Mouse (Mus musculus) leukemia stem cell, adult 10-12 weeks (primary cell): Measurements from ENCODE around the gene Dcaf12l2. TPM values are rescaled to one million over a fixed set of nuclear protein-coding genes. Genes with fewer than 3 reads are reported as not detected.

ENCODE experiments used
- polyA plus RNA-seq: library from polyadenylated mRNA; stranded (reverse); fragments of >175 nt; gene quantifications from 2 replicates; pipeline ENCODE4 v1.2.3, GENCODE M21; 2012; ENCODE audit warnings: low replicate concordance

Gene Dcaf12l2
- polyA plus RNA-seq = 0.11 TPM in 1 of 2 replicates, not detected in the other

DNA sequence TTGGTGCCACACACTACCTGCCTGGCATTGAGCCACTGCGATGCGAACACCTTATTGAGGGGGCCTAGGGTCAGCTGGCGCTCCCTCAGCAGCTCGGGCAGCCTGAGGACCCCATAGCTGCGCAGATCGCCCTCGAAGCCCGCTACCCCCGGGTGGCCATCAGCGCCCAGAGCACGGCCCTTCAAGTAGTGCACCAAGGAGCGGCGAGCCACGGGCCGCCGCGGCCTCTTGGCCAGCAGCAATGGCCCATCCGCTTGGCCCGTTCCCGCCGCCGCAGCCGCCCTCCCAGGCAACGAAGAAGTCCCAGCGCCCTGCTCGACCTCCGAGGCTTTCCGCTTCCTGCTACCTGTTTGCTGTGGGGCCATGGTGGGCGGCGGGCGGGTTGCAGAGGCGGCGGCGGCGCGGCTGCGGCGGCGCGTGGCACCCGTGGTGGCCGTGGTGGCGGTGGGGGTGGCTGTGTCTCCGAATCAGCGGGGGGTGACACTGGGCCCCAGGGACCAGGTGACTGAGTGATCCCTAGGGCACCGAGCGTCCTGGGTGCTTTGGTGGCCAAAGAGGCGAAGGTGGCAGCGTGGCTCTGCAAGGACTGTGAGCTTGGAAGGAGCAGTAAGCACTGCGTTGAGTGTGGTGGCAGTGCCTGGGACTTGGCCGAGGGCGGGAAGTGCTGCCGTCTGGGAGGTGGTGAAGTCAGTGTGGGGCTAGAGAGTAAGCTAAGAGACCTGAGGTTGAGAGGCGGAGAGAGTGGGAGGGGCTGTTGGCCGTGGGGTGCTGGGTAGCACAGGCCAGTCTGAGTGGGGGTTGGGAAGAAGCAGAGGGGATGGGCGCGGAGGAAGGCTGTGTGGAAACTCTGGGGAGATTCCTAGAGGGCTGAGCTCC is at the start of gene Dcaf12l2:
TSS of gene Dcaf12l2 (minus strand) at position 697 of the 876 bp plus-strand sequence.

